Mouse (Mus musculus) G1E (cell line): ENCODE measurements around the gene Tbx3.

Source experiments
- CTCF ChIP-seq: IDR thresholded peaks from 2 replicates; pipeline ENCODE4 v1.5.1; 2012; ENCODE audit warnings: low read depth, low read length, inconsistent platforms, mixed read lengths
- GATA1 ChIP-seq: IDR thresholded peaks from 2 replicates; pipeline ENCODE4 v1.6.1; 2012; ENCODE audit warnings: borderline replicate concordance, low read length, inconsistent platforms, mixed read lengths

- TF ChIP-seq CTCF (no peak), GATA1 (no peak)
Observed at GRCm38 (mm10) chr5:119626154-119626553, 44.3 kb upstream of the Tbx3 start.
